ENCODE assay signal across 9 mouse cellular contexts in the genomic region with DNA sequence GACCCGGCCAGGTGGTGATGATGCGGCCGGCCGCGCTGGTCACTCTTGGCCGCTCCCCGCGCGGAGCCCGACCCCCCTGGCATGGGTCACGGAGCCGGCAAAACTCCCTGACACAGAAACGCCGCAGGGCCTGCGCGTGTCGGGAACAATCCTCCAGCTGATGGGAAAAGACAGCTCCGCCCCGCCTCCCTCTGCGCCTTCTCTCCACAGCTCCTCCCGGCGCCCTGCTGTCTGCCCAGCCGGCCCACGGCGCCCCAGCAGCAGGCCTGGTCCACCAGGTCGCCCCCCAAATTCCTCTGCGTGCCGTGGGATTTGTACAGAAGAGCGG. TPM values are rescaled to one million over a fixed set of nuclear protein-coding genes. Genes with fewer than 3 reads are reported as not detected.
DNase-seq lines count a peak whose midpoint lies in the region; ATAC-seq lines count a peak whose summit lies in the region.
"Had no signal": no experiment of that assay in that cellular context is flagged by ENCODE, and none has a peak within 500 bp of the region (broad histone marks: within the 10 kb centered on the region; RNA-seq: fewer than 3 reads in every experiment).

No protein-coding gene starts in this region.

- no peak overlapping the region for H3K9ac ChIP-seq in liver, embryonic 11.5 days (ENCODE audit: low read depth, low read length)
- H3K9ac ChIP-seq in embryonic facial prominence, embryonic 13.5 days, result peak overlapping the region; percentile 68
- H3K9ac ChIP-seq in midbrain, embryonic 11.5 days (ENCODE audit: low read length), result peak overlapping the region; percentile 50; the same call in 1 of the 2 replicates

- peaks cover 77% of the 10 kb centered on the region for H3K27me3 ChIP-seq in liver, embryonic 11.5 days (replicated peaks; ENCODE audit: control insufficient read depth, insufficient read depth, low read length)
- H3K27me3 ChIP-seq in embryonic facial prominence, embryonic 13.5 days, result peaks cover 84% of the 10 kb centered on the region
- peaks cover 59% of the 10 kb centered on the region for H3K27me3 ChIP-seq in midbrain, embryonic 11.5 days (ENCODE audit: control insufficient read depth, insufficient read depth, low read length)

- WGBS in liver, embryonic 11.5 days, result 1% methylated on average over 29 of the region's 29 CpGs
- 1% methylated on average over 29 of the region's 29 CpGs for WGBS in embryonic facial prominence, embryonic 13.5 days
- WGBS in midbrain, embryonic 11.5 days, result 1% methylated on average over 28 of the region's 29 CpGs

- H3K4me3 ChIP-seq in liver, embryonic 11.5 days (ENCODE audit: low read depth, low read length), result peak overlapping the region; percentile 22
- peak overlapping the region; percentile 46 for H3K4me3 ChIP-seq in embryonic facial prominence, embryonic 13.5 days
- peak overlapping the region; percentile 35 for H3K4me3 ChIP-seq in midbrain, embryonic 11.5 days (ENCODE audit: low read depth, low read length)

- H3K9me3 ChIP-seq in liver, embryonic 11.5 days (ENCODE audit: control insufficient read depth, low read length), result no peaks in the 10 kb centered on the region
- H3K9me3 ChIP-seq in embryonic facial prominence, embryonic 13.5 days, result no peaks in the 10 kb centered on the region
- H3K9me3 ChIP-seq in midbrain, embryonic 11.5 days (ENCODE audit: control insufficient read depth, low read length), result no peaks in the 10 kb centered on the region

- DNase-seq in liver, embryonic 11.5 days (ENCODE audit: low spot score), result no peak
- no peak for DNase-seq in liver
- peak; percentile 55 for DNase-seq in kidney, adult 18-20 months
- peak; percentile 93 for DNase-seq in midbrain, embryonic 11.5 days (ENCODE audit: low spot score, missing footprints)
- no peak for DNase-seq in thymus, postnatal 4 days
- no peak for DNase-seq in cerebellum, postnatal 36 days
- no peak for DNase-seq in gastrocnemius, postnatal 10 days

- no peak for ATAC-seq in liver, embryonic 11.5 days (replicated peaks; ENCODE audit: low FRiP score)
- no peak for ATAC-seq in embryonic facial prominence, embryonic 13.5 days (ENCODE audit: insufficient number of reproducible peaks, insufficient read depth, low FRiP score, low TSS enrichment, low read depth)
- ATAC-seq in midbrain, embryonic 11.5 days (ENCODE audit: low FRiP score), result peak; percentile 41

- H3K4me1 ChIP-seq in liver, embryonic 11.5 days (replicated peaks; ENCODE audit: control insufficient read depth, insufficient read depth, low read length), result no peaks in the 10 kb centered on the region; the same call in 1 of the 2 replicates
- peaks cover 34% of the 10 kb centered on the region for H3K4me1 ChIP-seq in embryonic facial prominence, embryonic 13.5 days
- H3K4me1 ChIP-seq in midbrain, embryonic 11.5 days (ENCODE audit: control insufficient read depth, insufficient read depth, low read length), result peaks cover 26% of the 10 kb centered on the region

- no peaks in the 10 kb centered on the region for H3K36me3 ChIP-seq in liver, embryonic 11.5 days (ENCODE audit: control insufficient read depth, insufficient read depth, low read length)
- H3K36me3 ChIP-seq in embryonic facial prominence, embryonic 13.5 days, result no peaks in the 10 kb centered on the region
- H3K36me3 ChIP-seq in midbrain, embryonic 11.5 days (ENCODE audit: control insufficient read depth, insufficient read depth, low read length), result no peaks in the 10 kb centered on the region

- peak overlapping the region; percentile 57 for H3K4me2 ChIP-seq in liver, embryonic 11.5 days
- peak overlapping the region; percentile 91 for H3K4me2 ChIP-seq in embryonic facial prominence, embryonic 13.5 days
- peak overlapping the region; percentile 79 for H3K4me2 ChIP-seq in midbrain, embryonic 11.5 days

- no peak overlapping the region for H3K27ac ChIP-seq in liver, embryonic 11.5 days (ENCODE audit: low read depth, low read length)
- no peak overlapping the region for H3K27ac ChIP-seq in embryonic facial prominence, embryonic 13.5 days
- H3K27ac ChIP-seq in midbrain, embryonic 11.5 days (ENCODE audit: low read depth, low read length), result no peak overlapping the region

RNA-seq across cellular contexts. Expression of a gene that starts 35.7 kb away (rescaled TPM):
- not detected in 2 replicates for polyA plus RNA-seq in liver, embryonic 11.5 days (2014; fragmentation: Nextera tagmentation; extraction: Ambion mirVana)
- 0.22 TPM in 1 of 2 replicates, not detected in the other for polyA plus RNA-seq in embryonic facial prominence, embryonic 13.5 days (2015; fragmentation: Nextera tagmentation; extraction: Ambion mirVana)
- polyA plus RNA-seq in midbrain, embryonic 11.5 days (2014; fragmentation: Nextera tagmentation; extraction: Ambion mirVana), result 0.34 and 0.57 TPM in 2 replicates
- total RNA-seq in gastrocnemius, postnatal 10 days (2021), result not detected
- polyA plus RNA-seq: large intestine, adult 2 months had no signal

Comparison
In these comparisons a context has a peak if more than half of its experiments do, and no peak if none do; other contexts are left out.
1. DNase-seq: peak in kidney, adult 18-20 months (single experiment) and midbrain, embryonic 11.5 days (single experiment); none in liver, embryonic 11.5 days (single experiment), liver (single experiment), thymus, postnatal 4 days (single experiment), cerebellum, postnatal 36 days (0 of 2) and gastrocnemius, postnatal 10 days (single experiment).
2. Peak in every context shown above with its lines, with median percentiles within 50 percentile points of each other: H3K4me2 ChIP-seq and H3K4me3 ChIP-seq.